Mouse (Mus musculus) embryo, embryonic 11.5 days (tissue): Measurements from ENCODE around the gene Idua.

Source experiments
- DNase-seq: peaks from one replicate; pipeline ENCODE4 v3.0.0-alpha.2; 2012; ENCODE audit warnings: low read depth, low spot score

The Idua gene

GRCm38 (mm10) chr5:108654444-108654990, 5.6 kb upstream of the Idua start:
- no peak for DNase-seq

- no peak for DNase-seq
Observed at GRCm38 (mm10) chr5:108655381-108655780, 4.8 kb upstream of the Idua start.

- no peak for DNase-seq
Observed at GRCm38 (mm10) chr5:108655891-108656650, 4.1 kb upstream of the Idua start.

- no peak for DNase-seq
Observed at GRCm38 (mm10) chr5:108657406-108657805, 2.7 kb upstream of the Idua start.

GRCm38 (mm10) chr5:108658611-108659010, 1.5 kb upstream of the Idua start:
- DNase-seq = no peak

GRCm38 (mm10) chr5:108660632-108661268, 619 bp downstream of the Idua start:
- DNase-seq = peak; percentile 82

- DNase-seq = no peak
Observed at GRCm38 (mm10) chr5:108662772-108663171, 2.6 kb downstream of the Idua start.

- DNase-seq = no peak
Observed at GRCm38 (mm10) chr5:108665066-108665465, 4.9 kb downstream of the Idua start.

- no peak for DNase-seq
Observed at GRCm38 (mm10) chr5:108667370-108667769, 7.2 kb downstream of the Idua start.

- no peak for DNase-seq
Observed at GRCm38 (mm10) chr5:108668387-108668932, 8.3 kb downstream of the Idua start.

GRCm38 (mm10) chr5:108668977-108669936, 9.1 kb downstream of the Idua start, which contains the start of gene Dgkq:
Gene Dgkq, minus strand, starts transcription at chr5:108669672.
- peak; percentile 65 for DNase-seq

GRCm38 (mm10) chr5:108669986-108670385, 9.9 kb downstream of the Idua start:
- no peak for DNase-seq

GRCm38 (mm10) chr5:108670785-108671184, 10.7 kb downstream of the Idua start:
- no peak for DNase-seq

- DNase-seq = no peak
Observed at GRCm38 (mm10) chr5:108671757-108672156, 11.6 kb downstream of the Idua start.

GRCm38 (mm10) chr5:108674624-108675023, 14.5 kb downstream of the Idua start:
- DNase-seq = no peak

- no peak for DNase-seq
Observed at GRCm38 (mm10) chr5:108675251-108675816, 15.2 kb downstream of the Idua start, which contains the start of gene Slc26a1. Gene Slc26a1, minus strand, starts transcription at chr5:108675569.

GRCm38 (mm10) chr5:108676772-108677498, 16.8 kb downstream of the Idua start:
- DNase-seq = no peak

GRCm38 (mm10) chr5:108677605-108678295, 17.6 kb downstream of the Idua start:
- DNase-seq = peak; percentile 63

GRCm38 (mm10) chr5:108678296-108678854, 18.2 kb downstream of the Idua start:
- DNase-seq = no peak
